Mouse (Mus musculus): ENCODE measurements around the gene Rassf6.

- TF ChIP-seq CTCF (IDR thresholded peaks at IDR 0.05; ENCODE audit: low read depth) (no peak), EP300 (IDR thresholded peaks at IDR 0.05; ENCODE audit: low read depth) (no peak)
Observed at GRCm38 (mm10) chr5:90584799-90585198, 55.7 kb downstream of the Rassf6 start.
